Mouse (Mus musculus) embryonic fibroblast, embryonic 13.5 days (primary cell): ENCODE measurements around the gene Tmsb15b2. TPM values are rescaled to one million over a fixed set of nuclear protein-coding genes. Genes with fewer than 3 reads are reported as not detected.
"Not testable (repeated sequence)": the region's sequence is repeated elsewhere in the genome, so short reads cannot be mapped to it uniquely, and the experiment has no call there.

Experiments
- H3K27ac ChIP-seq: 2 replicates; pipeline ENCODE4 v1.5.1; 2012; ENCODE audit warnings: low read length, control low read depth, inconsistent platforms; ENCODE audit not compliant: insufficient read depth
- H3K4me1 ChIP-seq: 2 replicates; pipeline ENCODE4 v1.6.1; 2011; ENCODE audit warnings: low read length; ENCODE audit not compliant: control insufficient read depth, insufficient read depth
- H3K4me3 ChIP-seq: 2 replicates; pipeline ENCODE4 v1.5.1; 2011; ENCODE audit warnings: mild to moderate bottlenecking, control low read depth, low read length; ENCODE audit not compliant: insufficient read depth
- CTCF ChIP-seq: IDR thresholded peaks from 2 replicates; pipeline ENCODE4 v1.5.1; 2011; ENCODE audit warnings: mild to moderate bottlenecking, control low read depth, low read length, moderate library complexity, borderline replicate concordance; ENCODE audit not compliant: insufficient read depth
- POLR2A ChIP-seq: IDR thresholded peaks from 2 replicates; pipeline ENCODE4 v1.6.1; 2011; ENCODE audit warnings: low read depth, mild to moderate bottlenecking, control low read depth, low read length, moderate library complexity
- polyA plus RNA-seq: library from polyadenylated mRNA; stranded (reverse); fragments of >200 nt; gene quantifications from 2 replicates; pipeline ENCODE4 v1.2.4, GENCODE M21; 2011; ENCODE audit warnings: low read depth; ENCODE audit not compliant: missing spikeins, insufficient read length

Tmsb15b2 gene
- polyA plus RNA-seq: 3.9 and 4.5 TPM in 2 replicates

GRCm38 (mm10) chrX:136975397-136975796, at the start of gene Tmsb15b2:
Tmsb15b2 (minus strand) TSS chrX:136975497.
- not testable (repeated sequence) for H3K27ac ChIP-seq, H3K4me1 ChIP-seq
- peak within 1 kb of the TSS; percentile 29 for H3K4me3 ChIP-seq

DNA sequence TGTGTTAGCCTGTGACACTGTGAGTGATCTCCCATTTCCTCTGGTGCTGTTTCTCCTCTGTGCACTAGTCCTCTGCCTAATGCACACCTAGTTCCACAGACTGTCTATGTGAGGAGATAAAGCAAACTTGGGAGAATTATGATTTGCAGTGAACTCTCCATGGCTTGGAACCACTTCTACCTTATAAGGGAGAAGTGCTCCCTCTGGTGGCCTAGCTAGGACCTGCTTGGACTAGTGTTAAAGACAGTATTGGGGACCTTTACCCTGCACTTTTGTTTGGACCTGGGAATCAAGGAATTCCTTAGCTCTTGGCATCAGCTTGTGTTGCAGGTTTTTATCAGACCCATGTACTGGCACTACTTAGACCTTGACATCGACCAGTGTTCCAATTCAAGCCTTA, 44.0 kb upstream of the Tmsb15b2 start:
- TF ChIP-seq CTCF: no peak
- TF ChIP-seq POLR2A: no peak
- no peak overlapping the region for H3K4me3 ChIP-seq
- no peaks in the 10 kb centered on the region for H3K4me1 ChIP-seq
- no peak overlapping the region for H3K27ac ChIP-seq

DNA sequence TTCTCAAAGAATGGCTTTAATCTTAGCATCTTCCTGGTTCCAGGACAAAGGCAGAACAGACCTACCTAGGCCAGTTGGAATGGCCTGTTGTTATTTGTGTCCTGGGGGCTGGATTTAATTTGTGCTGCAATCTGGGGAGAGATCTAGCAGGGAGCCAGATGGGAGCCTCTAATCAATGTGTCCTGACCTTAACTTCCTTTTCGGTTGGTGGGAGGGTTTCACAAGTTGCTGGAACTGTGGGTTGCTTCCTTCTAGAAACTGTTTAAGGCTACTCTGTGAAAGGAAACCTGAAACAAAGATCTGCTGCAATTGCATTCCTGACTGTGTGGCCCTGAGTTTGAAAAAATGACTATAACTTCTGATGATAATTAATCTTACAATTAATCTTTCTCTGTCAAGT, 42.4 kb upstream of the Tmsb15b2 start:
- Histone ChIP-seq H3K4me1 (no peaks in the 10 kb centered on the region), H3K4me3 (no peak overlapping the region), H3K27ac (no peak overlapping the region)
- no peak for TF ChIP-seq POLR2A
- TF ChIP-seq CTCF: no peak

DNA sequence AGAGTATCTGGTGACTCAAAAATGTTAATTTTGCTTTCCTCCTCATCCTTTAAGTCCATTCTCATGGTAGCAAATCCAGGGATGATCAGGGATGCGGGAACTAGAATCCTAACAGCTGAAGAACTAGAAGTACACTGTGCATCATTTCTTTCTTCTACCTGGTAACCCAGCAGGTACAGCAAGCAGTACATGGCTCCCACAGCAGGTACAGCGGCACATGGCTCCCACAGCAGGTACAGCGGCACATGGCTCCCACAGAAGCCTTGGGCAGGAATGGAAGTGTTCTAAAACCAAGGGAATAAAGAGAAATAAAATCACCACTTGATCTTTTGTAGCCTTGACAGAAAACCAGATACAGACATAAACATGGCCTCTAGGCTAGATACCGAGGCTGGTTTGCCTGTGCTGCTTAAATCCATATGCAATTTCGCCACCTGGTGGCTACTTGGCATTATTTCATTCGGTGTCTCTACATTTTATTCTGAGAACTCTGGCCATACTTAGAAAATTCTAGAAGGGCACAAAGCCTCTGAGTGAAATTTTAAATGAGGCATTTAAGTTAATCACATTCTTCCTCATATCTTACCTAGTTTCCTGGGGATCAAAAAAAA, 39.9 kb upstream of the Tmsb15b2 start:
- no peak for TF ChIP-seq CTCF
- TF ChIP-seq POLR2A: no peak
- H3K27ac ChIP-seq: no peak overlapping the region
- H3K4me3 ChIP-seq: no peak overlapping the region
- no peaks in the 10 kb centered on the region for H3K4me1 ChIP-seq

- TF ChIP-seq POLR2A (no peak), CTCF (no peak)
- Histone ChIP-seq H3K4me1 (no peaks in the 10 kb centered on the region), H3K4me3 (no peak overlapping the region), H3K27ac (no peak overlapping the region)
Observed at GRCm38 (mm10) chrX:136996256-136996655, 21.0 kb upstream of the Tmsb15b2 start.

GRCm38 (mm10) chrX:136993641-136994040, 18.3 kb upstream of the Tmsb15b2 start:
- H3K4me1 ChIP-seq: no peaks in the 10 kb centered on the region
- no peak for TF ChIP-seq CTCF
- TF ChIP-seq POLR2A: no peak
- H3K4me3 ChIP-seq: no peak overlapping the region
- H3K27ac ChIP-seq: no peak overlapping the region

GRCm38 (mm10) chrX:136992978-136993547, 17.8 kb upstream of the Tmsb15b2 start, which contains the start of gene Zcchc18:
Zcchc18 (plus strand) TSS chrX:136993155.
- Histone ChIP-seq H3K27ac (no peak within 1 kb of the TSS), H3K4me3 (peak within 1 kb of the TSS; percentile 58), H3K4me1 (no peaks in the 10 kb centered on the region)
- TF ChIP-seq CTCF (no peak), POLR2A (peak; percentile 9; the same call in 1 of the 2 replicates)

DNA sequence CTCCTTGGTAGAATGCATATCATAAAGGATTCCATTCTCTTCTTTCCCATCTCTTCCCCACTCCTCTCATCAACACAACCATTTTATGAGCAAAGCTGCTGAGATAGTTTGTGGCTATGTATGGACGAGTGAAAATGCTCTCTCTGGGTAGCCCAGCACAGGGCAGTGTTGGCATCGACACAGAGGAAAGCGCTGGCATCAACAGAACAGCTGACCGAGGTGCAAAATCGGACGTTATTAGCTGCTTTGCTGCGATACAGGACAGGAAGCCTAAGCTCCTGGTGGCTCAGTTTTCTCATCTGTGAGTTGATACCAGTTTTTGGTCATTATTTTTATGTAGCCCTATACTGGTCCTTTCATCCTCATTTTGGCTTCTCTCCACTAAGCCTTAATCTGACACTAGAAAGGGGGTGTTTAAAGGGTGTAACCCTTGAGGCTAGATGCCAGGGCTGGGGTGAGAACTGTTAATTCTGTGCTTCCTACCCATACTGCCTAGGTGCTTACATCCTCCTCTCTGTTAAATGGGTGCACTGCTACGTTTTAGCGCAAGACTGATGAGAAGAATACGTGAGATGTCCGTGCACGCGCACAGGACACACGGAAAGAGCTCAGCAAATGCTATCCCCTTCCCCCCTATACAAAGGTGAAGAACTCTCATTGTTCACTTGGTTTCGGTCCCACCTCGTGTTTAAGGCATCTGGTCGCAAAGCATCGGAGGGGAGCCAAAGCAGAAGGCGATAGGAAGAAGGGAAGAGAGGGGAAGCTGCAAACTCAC, 17.1 kb upstream of the Tmsb15b2 start:
- H3K4me1 ChIP-seq: no peaks in the 10 kb centered on the region
- TF ChIP-seq POLR2A (no peak), CTCF (no peak)
- peak overlapping the region; percentile 58 for H3K4me3 ChIP-seq
- H3K27ac ChIP-seq: no peak overlapping the region

DNA sequence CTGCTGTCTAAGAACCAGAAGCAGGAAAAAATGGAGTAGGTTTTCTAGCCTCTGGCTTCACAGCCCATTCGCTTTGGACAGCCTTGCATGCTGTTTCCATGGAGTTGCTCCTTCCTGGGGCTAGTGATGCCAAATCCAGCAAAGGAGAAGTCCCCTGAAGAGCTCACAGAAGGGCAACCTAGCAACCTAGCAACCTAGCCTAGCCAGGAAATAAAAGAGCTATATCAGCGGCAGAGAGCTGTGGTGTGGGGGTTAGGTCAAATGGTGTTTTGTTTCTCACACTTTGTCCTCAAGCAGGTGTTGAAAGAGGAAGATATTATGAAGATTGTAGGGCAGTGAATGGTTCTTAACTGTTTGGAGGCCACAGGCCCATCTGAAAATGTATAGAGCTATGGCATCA, 16.0 kb upstream of the Tmsb15b2 start:
- TF ChIP-seq POLR2A (no peak), CTCF (no peak)
- no peak overlapping the region for H3K27ac ChIP-seq
- no peaks in the 10 kb centered on the region for H3K4me1 ChIP-seq
- no peak overlapping the region for H3K4me3 ChIP-seq

- Histone ChIP-seq H3K4me3 (no peak overlapping the region), H3K27ac (no peak overlapping the region)
- no peak for TF ChIP-seq CTCF
- TF ChIP-seq POLR2A: no peak
Observed at GRCm38 (mm10) chrX:136986039-136986438, 10.7 kb upstream of the Tmsb15b2 start.

More at GRCm38 (mm10) chrX:136986039-136986438, 10.7 kb upstream of the Tmsb15b2 start:
- H3K4me1 ChIP-seq: no peaks in the 10 kb centered on the region
